ENCODE assay signal across 10 mouse cellular contexts in the genomic region with DNA sequence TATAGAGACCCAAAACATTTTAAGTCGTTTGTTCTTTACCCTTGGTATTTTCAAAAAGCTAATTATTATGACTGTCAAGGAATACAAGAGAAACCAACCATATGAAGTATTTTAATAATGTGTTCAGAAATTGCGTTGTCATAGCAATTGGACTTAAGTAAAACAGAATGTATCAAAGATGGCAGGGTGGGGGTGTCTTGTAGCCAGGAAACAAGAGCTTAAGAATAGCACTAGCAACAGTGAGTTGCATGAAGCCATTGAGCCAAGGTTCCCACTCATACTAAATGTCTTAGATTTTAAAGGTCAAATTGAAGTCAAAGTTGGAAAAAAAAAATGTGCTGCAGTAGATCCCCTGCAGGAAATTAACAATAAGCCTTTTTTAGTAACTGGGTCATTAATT. TPM values are rescaled to one million over a fixed set of nuclear protein-coding genes. Genes with fewer than 3 reads are reported as not detected.
DNase-seq lines count a peak whose midpoint lies in the region; ATAC-seq and TF ChIP-seq lines count a peak whose summit lies in the region.
"Had no signal": no experiment of that assay in that cellular context is flagged by ENCODE, and none has a peak within 500 bp of the region (broad histone marks: within the 10 kb centered on the region; RNA-seq: fewer than 3 reads in every experiment).

No protein-coding gene starts in this region.

- peaks cover 50% of the 10 kb centered on the region for H3K4me1 ChIP-seq in heart, embryonic 12.5 days (replicated peaks)
- H3K4me1 ChIP-seq in CH12.LX (ENCODE audit: control insufficient read depth in 1 of 2, insufficient read depth in 2 of 2): peaks cover 0 to 40% of the 10 kb centered on the region in 2 experiments; a peak in 2 of 4 replicates
- H3K4me1 ChIP-seq in forebrain, embryonic 15.5 days: peaks cover 71% of the 10 kb centered on the region
- H3K4me1 ChIP-seq in liver, embryonic 16.5 days (ENCODE audit: control insufficient read depth, low read depth, low read length): peaks cover 4% of the 10 kb centered on the region; the same call in 1 of the 2 replicates

- H3K9ac ChIP-seq in heart, embryonic 12.5 days: peak overlapping the region; percentile 99
- peak overlapping the region; percentile 90; the same call in 1 of the 2 replicates for H3K9ac ChIP-seq in CH12.LX (ENCODE audit: insufficient read depth, low read depth)
- peak overlapping the region; percentile 100 for H3K9ac ChIP-seq in forebrain, embryonic 15.5 days (replicated peaks)
- H3K9ac ChIP-seq in liver, embryonic 16.5 days (ENCODE audit: low read depth, low read length): no peak overlapping the region

- peak overlapping the region; percentile 98 for H3K4me3 ChIP-seq in heart, embryonic 12.5 days
- H3K4me3 ChIP-seq in CH12.LX (replicated peaks in 1 of 3; ENCODE audit: low read depth in 2 of 3, low read length in 2 of 3, poor library complexity in 1 of 3): peak overlapping the region in 2 of 3 experiments; percentile 34 to 96
- peak overlapping the region; percentile 91 for H3K4me3 ChIP-seq in forebrain, embryonic 15.5 days
- H3K4me3 ChIP-seq in liver, embryonic 16.5 days (ENCODE audit: low read depth, low read length): peak overlapping the region; percentile 67; the same call in 1 of the 2 replicates

- TF ChIP-seq CTCF in CH12.LX (conservative IDR thresholded peaks at IDR 0.05 in 1 of 2, IDR thresholded peaks at IDR 0.05 in 1 of 2; ENCODE audit: low read depth in 2 of 2, low read length in 2 of 2): no peak

- peak overlapping the region; percentile 79 for H3K4me2 ChIP-seq in heart, embryonic 12.5 days
- H3K4me2 ChIP-seq in CH12.LX (ENCODE audit: insufficient read depth, low read depth, poor library complexity, severe bottlenecking): peak overlapping the region; percentile 95
- peak overlapping the region; percentile 59 for H3K4me2 ChIP-seq in forebrain, embryonic 15.5 days (replicated peaks)
- H3K4me2 ChIP-seq in liver, embryonic 16.5 days (ENCODE audit: low read depth, low read length): peak overlapping the region; percentile 52; the same call in 1 of the 2 replicates

- in situ Hi-C loops in CH12.LX (cut with MboI; ENCODE audit: low pct_ligation_motif_present, low pct_unique_long_range_greater_than_20kb, low sequenced_read_pairs): no loop called here

- no peak for DNase-seq in heart, postnatal 25 days (ENCODE audit: low spot score)
- peak; percentile 10 for DNase-seq in CH12.LX (ENCODE audit: extremely low read depth)
- no peak for DNase-seq in layer of hippocampus, postnatal 10 days (ENCODE audit: low spot score in 2 of 2)
- DNase-seq in gastrocnemius, postnatal 4 days (ENCODE audit: low spot score in 2 of 2): no peak

- H3K36me3 ChIP-seq in heart, embryonic 12.5 days: peaks cover 25% of the 10 kb centered on the region
- H3K36me3 ChIP-seq in CH12.LX (replicated peaks in 1 of 2; ENCODE audit: control insufficient read depth in 1 of 2, insufficient read depth in 1 of 2, low read length in 1 of 2): peaks cover 13 to 30% of the 10 kb centered on the region in 2 experiments
- peaks cover 9% of the 10 kb centered on the region for H3K36me3 ChIP-seq in forebrain, embryonic 15.5 days
- H3K36me3 ChIP-seq in liver, embryonic 16.5 days (ENCODE audit: control insufficient read depth, insufficient read depth): no peaks in the 10 kb centered on the region
- H3K36me3 ChIP-seq: G1E had no signal

- peak overlapping the region; percentile 89 for H3K27ac ChIP-seq in heart, embryonic 12.5 days (ENCODE audit: poor library complexity, severe bottlenecking)
- H3K27ac ChIP-seq in CH12.LX (ENCODE audit: insufficient read depth, low read depth): no peak overlapping the region
- no peak overlapping the region; the same call in 1 of the 2 replicates for H3K27ac ChIP-seq in forebrain, embryonic 15.5 days (replicated peaks)
- H3K27ac ChIP-seq in liver, embryonic 16.5 days (ENCODE audit: low read length): no peak overlapping the region

- ATAC-seq in heart, embryonic 12.5 days (ENCODE audit: insufficient number of reproducible peaks, low FRiP score): no peak
- ATAC-seq in forebrain, embryonic 15.5 days (replicated peaks): no peak
- ATAC-seq in liver, embryonic 16.5 days (ENCODE audit: low read depth): no peak
- no peak for ATAC-seq in cerebellum, adult (ENCODE audit: insufficient number of reproducible peaks, low FRiP score, low TSS enrichment)

- intact Hi-C loops in heart, postnatal 25 days (cut with DNase I): no loop called here

- TF ChIP-seq POLR2A in CH12.LX (IDR thresholded peaks at IDR 0.05; ENCODE audit: low read depth, low read length): no peak

- dilution Hi-C loops in CH12.LX (cut with MboI; ENCODE audit: extremely low pct_ligation_motif_present, extremely low pct_unique_long_range_greater_than_20kb, low sequenced_read_pairs): no loop called here

- H3K27me3 ChIP-seq in heart, embryonic 12.5 days (replicated peaks): no peaks in the 10 kb centered on the region
- no peaks in the 10 kb centered on the region for H3K27me3 ChIP-seq in CH12.LX (replicated peaks)
- H3K27me3 ChIP-seq in forebrain, embryonic 15.5 days: no peaks in the 10 kb centered on the region
- H3K27me3 ChIP-seq in liver, embryonic 16.5 days (ENCODE audit: control insufficient read depth, insufficient read depth, low read depth, low read length): peaks cover 57% of the 10 kb centered on the region
- H3K27me3 ChIP-seq: megakaryocyte, embryonic 14.5 days had no signal

- TF ChIP-seq EP300 in CH12.LX (IDR thresholded peaks at IDR 0.05; ENCODE audit: low read length): no peak

- WGBS in heart, embryonic 12.5 days: 67% methylated on average over 2 of the region's 2 CpGs
- WGBS in forebrain, embryonic 15.5 days: 51% methylated on average over 2 of the region's 2 CpGs
- 57% methylated on average over 2 of the region's 2 CpGs for WGBS in liver, embryonic 16.5 days (ENCODE audit: insufficient replicate concordance)

- no peaks in the 10 kb centered on the region for H3K9me3 ChIP-seq in heart, embryonic 12.5 days (replicated peaks)
- no peaks in the 10 kb centered on the region for H3K9me3 ChIP-seq in CH12.LX (replicated peaks; ENCODE audit: low read length)
- H3K9me3 ChIP-seq in forebrain, embryonic 15.5 days: no peaks in the 10 kb centered on the region
- H3K9me3 ChIP-seq in liver, embryonic 16.5 days (replicated peaks; ENCODE audit: control insufficient read depth, low read length): no peaks in the 10 kb centered on the region
- H3K9me3 ChIP-seq: G1E; megakaryocyte, embryonic 14.5 days had no signal

- TF ChIP-seq RAD21 in CH12.LX (IDR thresholded peaks at IDR 0.05; ENCODE audit: low read depth, low read length): no peak

- peaks cover 26% of the 10 kb centered on the region for H3K79me2 ChIP-seq in CH12.LX (replicated peaks; ENCODE audit: control insufficient read depth, extremely low read depth, insufficient read depth, poor library complexity, severe bottlenecking)

TF ChIP-seq in CH12.LX, 34 proteins besides CTCF, POLR2A, EP300 and RAD21:
- TF ChIP-seq USF1 (IDR thresholded peaks at IDR 0.05; ENCODE audit: low read depth, low read length) (no peak), ZKSCAN1 (IDR thresholded peaks at IDR 0.05; ENCODE audit: borderline replicate concordance, low read depth, low read length) (no peak), ZNF384 (IDR thresholded peaks at IDR 0.05; ENCODE audit: low read depth, low read length) (no peak), GABPA (IDR thresholded peaks at IDR 0.05; ENCODE audit: insufficient replicate concordance, low read depth, low read length) (no peak), POLR2AphosphoS2 (IDR thresholded peaks at IDR 0.05; ENCODE audit: low read depth, low read length) (no peak), TBP (conservative IDR thresholded peaks at IDR 0.05; ENCODE audit: low read depth, low read length) (no peak), BHLHE40 (IDR thresholded peaks at IDR 0.05; ENCODE audit: low read depth, low read length) (no peak), IRF4 (IDR thresholded peaks at IDR 0.05; ENCODE audit: low read depth, low read length) (no peak), RCOR1 (conservative IDR thresholded peaks at IDR 0.05; ENCODE audit: low read depth, low read length) (no peak), PAX5 (IDR thresholded peaks at IDR 0.05; ENCODE audit: low read length) (no peak), CHD2 (IDR thresholded peaks at IDR 0.05; ENCODE audit: low read length) (no peak), E2F4 (IDR thresholded peaks at IDR 0.05; ENCODE audit: insufficient replicate concordance, low read depth, low read length) (no peak), NELFE (IDR thresholded peaks at IDR 0.05; ENCODE audit: low read depth, low read length) (no peak), MEF2A (IDR thresholded peaks at IDR 0.05; ENCODE audit: borderline replicate concordance, low read depth, low read length) (no peak)

RNA-seq across cellular contexts. Expression of a gene that starts 1.5 kb away (rescaled TPM):
- polyA plus RNA-seq in heart, embryonic 12.5 days (2016; fragmentation: Nextera tagmentation; extraction: Ambion mirVana): 124 and 141 TPM in 2 replicates
- total RNA-seq in heart, postnatal 25 days (2021): 100 to 1,000 TPM; 208 to 216 TPM
- 113 TPM in 2 replicates for total RNA-seq in CH12.LX (2012; rRNA removed)
- total RNA-seq in CH12.LX (2014; rRNA removed): 73.8 and 86.4 TPM in 2 replicates
- 88.0 and 91.6 TPM in 2 replicates for polyA plus RNA-seq in CH12.LX (2012; ENCODE audit: insufficient read length, low read depth)
- polyA plus RNA-seq in forebrain, embryonic 15.5 days (2015; fragmentation: Nextera tagmentation; extraction: Ambion mirVana): 224 and 227 TPM in 2 replicates
- 15.9 and 19.7 TPM in 2 replicates for polyA plus RNA-seq in liver, embryonic 16.5 days (2015; fragmentation: Nextera tagmentation; extraction: Ambion mirVana)
- 1,000 to 10,000 TPM in 1 of 2 experiments, 100 to 1,000 TPM in 1; 939 to 1,018 TPM for total RNA-seq in layer of hippocampus, postnatal 10 days (2021)
- 100 to 1,000 TPM; 217 to 218 TPM for total RNA-seq in gastrocnemius, postnatal 4 days (2021)

RNA-seq across cellular contexts. Expression of a gene that starts 31.6 kb away (rescaled TPM):
- polyA plus RNA-seq in heart, embryonic 12.5 days (2016; fragmentation: Nextera tagmentation; extraction: Ambion mirVana): 42.8 and 43.3 TPM in 2 replicates
- total RNA-seq in heart, postnatal 25 days (2021): 10 to 100 TPM; 25.4 to 26.6 TPM
- 38.0 and 39.7 TPM in 2 replicates for total RNA-seq in CH12.LX (2012; rRNA removed)
- total RNA-seq in CH12.LX (2014; rRNA removed): 32.0 and 36.5 TPM in 2 replicates
- 54.1 and 60.1 TPM in 2 replicates for polyA plus RNA-seq in CH12.LX (2012; ENCODE audit: insufficient read length, low read depth)
- 92.6 and 95.7 TPM in 2 replicates for polyA plus RNA-seq in forebrain, embryonic 15.5 days (2015; fragmentation: Nextera tagmentation; extraction: Ambion mirVana)
- polyA plus RNA-seq in liver, embryonic 16.5 days (2015; fragmentation: Nextera tagmentation; extraction: Ambion mirVana): 23.8 and 25.9 TPM in 2 replicates
- total RNA-seq in layer of hippocampus, postnatal 10 days (2021): 10 to 100 TPM; 43.4 to 45.0 TPM
- total RNA-seq in gastrocnemius, postnatal 4 days (2021): 10 to 100 TPM; 30.4 to 32.6 TPM

Comparison
In these comparisons a context has a peak if more than half of its experiments do, and no peak if none do; other contexts are left out.
1. RNA of a gene that starts 1.5 kb away (total RNA-seq): 939 to 1,018 TPM in layer of hippocampus, postnatal 10 days; 217 to 218 TPM in gastrocnemius, postnatal 4 days, 208 to 216 TPM in heart, postnatal 25 days and 73.8 to 113 TPM in CH12.LX; every median in the first group is over 4 times any median in the second.
2. Peak in every context shown above with its lines, with median percentiles within 50 percentile points of each other: H3K4me2 ChIP-seq and H3K4me3 ChIP-seq.